Mouse (Mus musculus) neural tube, embryonic 13.5 days (tissue): ENCODE measurements around the gene Amigo2. TPM values are rescaled to one million over a fixed set of nuclear protein-coding genes. Genes with fewer than 3 reads are reported as not detected.

Source experiments
- ATAC-seq: fragments of 200-750 bp; cut with Nextera tagmentation; 2 replicates; pipeline ENCODE4 v1.8.0; 2017; ENCODE audit warnings: low read depth, mild to moderate bottlenecking, moderate TSS enrichment, moderate library complexity
- H3K27ac ChIP-seq: fragments of 300-500 bp; sonication (generic); replicated peaks from 2 replicates; pipeline ENCODE4 v1.5.1; 2015; ENCODE audit warnings: moderate library complexity, mild to moderate bottlenecking, inconsistent platforms
- H3K27me3 ChIP-seq: fragments of 300-500 bp; sonication (generic); 2 replicates; pipeline ENCODE4 v1.6.1; 2015; ENCODE audit warnings: mild to moderate bottlenecking, inconsistent platforms
- H3K36me3 ChIP-seq: fragments of 300-500 bp; sonication (generic); 2 replicates; pipeline ENCODE4 v1.6.1; 2015; ENCODE audit warnings: mild to moderate bottlenecking, inconsistent platforms
- H3K4me1 ChIP-seq: fragments of 300-500 bp; sonication (generic); replicated peaks from 2 replicates; pipeline ENCODE4 v1.6.1; 2015; ENCODE audit warnings: inconsistent platforms
- H3K4me2 ChIP-seq: fragments of 300-500 bp; sonication (generic); 2 replicates; pipeline ENCODE4 v1.6.1; 2015; ENCODE audit warnings: inconsistent platforms, mild to moderate bottlenecking, moderate library complexity
- H3K4me3 ChIP-seq: fragments of 300-500 bp; sonication (generic); 2 replicates; pipeline ENCODE4 v1.5.1; 2015; ENCODE audit warnings: mild to moderate bottlenecking, inconsistent platforms
- H3K9ac ChIP-seq: fragments of 300-500 bp; sonication (generic); 2 replicates; pipeline ENCODE4 v1.6.1; 2015; ENCODE audit warnings: moderate library complexity, mild to moderate bottlenecking, inconsistent platforms
- H3K9me3 ChIP-seq: fragments of 300-500 bp; sonication (generic); 2 replicates; pipeline ENCODE4 v1.6.1; 2016; ENCODE audit warnings: inconsistent platforms
- WGBS: fragments of 180-500 bp; shearing (Covaris S2); methylation state at CpG from one replicate; pipeline ENCODE4 v1.1.7; 2015; 5-methylcytosine and 5-hydroxymethylcytosine counted together
- polyA plus RNA-seq: library from polyadenylated mRNA; unstranded; fragments of >200 nt; fragmentation: Nextera tagmentation; extraction: Ambion mirVana; gene quantifications from 2 replicates; pipeline ENCODE4 v1.2.1, GENCODE M21; 2015

Gene Amigo2
- polyA plus RNA-seq, 1 experiment from 2014 or later: 6.3 TPM

- 78% methylated on average over 11 of the region's 11 CpGs for WGBS
- Histone ChIP-seq H3K27ac (no peak overlapping the region), H3K9ac (no peak overlapping the region), H3K4me1 (no peaks in the 10 kb centered on the region), H3K9me3 (no peaks in the 10 kb centered on the region), H3K36me3 (no peaks in the 10 kb centered on the region), H3K4me3 (no peak overlapping the region), H3K27me3 (no peaks in the 10 kb centered on the region), H3K4me2 (no peak overlapping the region)
- no peak for ATAC-seq
Measured at GRCm38 (mm10) chr15:97259968-97260597, 13.0 kb upstream of the Amigo2 start.

GRCm38 (mm10) chr15:97259300-97259699 lies 12.2 kb upstream of the Amigo2 start:
- no peak overlapping the region for H3K4me3 ChIP-seq
- no peak for ATAC-seq
- WGBS: 89% methylated on average over 8 of the region's 8 CpGs

GRCm38 (mm10) chr15:97258483-97259230 lies 11.6 kb upstream of the Amigo2 start:
- ATAC-seq: no peak
- Histone ChIP-seq H3K4me2 (no peak overlapping the region), H3K9ac (no peak overlapping the region), H3K4me1 (no peaks in the 10 kb centered on the region), H3K27me3 (no peaks in the 10 kb centered on the region), H3K9me3 (no peaks in the 10 kb centered on the region), H3K36me3 (no peaks in the 10 kb centered on the region), H3K27ac (no peak overlapping the region), H3K4me3 (no peak overlapping the region)
- WGBS: 90% methylated on average over 17 of the region's 17 CpGs

More at GRCm38 (mm10) chr15:97259300-97259699, 12.2 kb upstream of the Amigo2 start:
- Histone ChIP-seq H3K36me3 (no peaks in the 10 kb centered on the region), H3K4me2 (no peak overlapping the region), H3K27ac (no peak overlapping the region), H3K9me3 (no peaks in the 10 kb centered on the region), H3K27me3 (no peaks in the 10 kb centered on the region), H3K9ac (no peak overlapping the region), H3K4me1 (no peaks in the 10 kb centered on the region)

- H3K9ac ChIP-seq: no peak overlapping the region
- H3K36me3 ChIP-seq: no peaks in the 10 kb centered on the region
- WGBS: 85% methylated on average over 8 of the region's 8 CpGs
- no peak overlapping the region for H3K4me2 ChIP-seq
- no peaks in the 10 kb centered on the region for H3K9me3 ChIP-seq
- H3K4me1 ChIP-seq: no peaks in the 10 kb centered on the region
- H3K27me3 ChIP-seq: no peaks in the 10 kb centered on the region
- H3K4me3 ChIP-seq: no peak overlapping the region
- no peak for ATAC-seq
- H3K27ac ChIP-seq: no peak overlapping the region
Measured at GRCm38 (mm10) chr15:97257206-97257775, 10.2 kb upstream of the Amigo2 start.

- H3K36me3 ChIP-seq: no peaks in the 10 kb centered on the region
- no peaks in the 10 kb centered on the region for H3K27me3 ChIP-seq
- no peaks in the 10 kb centered on the region for H3K4me1 ChIP-seq
- WGBS: 92% methylated on average over 11 of the region's 11 CpGs
- H3K4me3 ChIP-seq: no peak overlapping the region
- no peak overlapping the region for H3K9ac ChIP-seq
- no peak for ATAC-seq
- H3K27ac ChIP-seq: no peak overlapping the region
- no peaks in the 10 kb centered on the region for H3K9me3 ChIP-seq
- no peak overlapping the region for H3K4me2 ChIP-seq
Measured at GRCm38 (mm10) chr15:97256411-97256810, 9.3 kb upstream of the Amigo2 start.

GRCm38 (mm10) chr15:97255800-97256199 lies 8.7 kb upstream of the Amigo2 start:
- Histone ChIP-seq H3K9ac (no peak overlapping the region), H3K36me3 (no peaks in the 10 kb centered on the region), H3K27me3 (no peaks in the 10 kb centered on the region), H3K4me2 (no peak overlapping the region), H3K9me3 (no peaks in the 10 kb centered on the region), H3K27ac (no peak overlapping the region), H3K4me1 (no peaks in the 10 kb centered on the region), H3K4me3 (no peak overlapping the region)
- no peak for ATAC-seq
- 90% methylated on average over 1 of the region's 3 CpGs for WGBS

GRCm38 (mm10) chr15:97254375-97254774 lies 7.3 kb upstream of the Amigo2 start:
- no peak overlapping the region for H3K9ac ChIP-seq
- H3K27ac ChIP-seq: no peak overlapping the region
- no peaks in the 10 kb centered on the region; the same call in 1 of the 2 replicates for H3K9me3 ChIP-seq
- H3K4me2 ChIP-seq: no peak overlapping the region
- no peaks in the 10 kb centered on the region for H3K27me3 ChIP-seq
- H3K4me3 ChIP-seq: no peak overlapping the region
- no peak for ATAC-seq
- H3K4me1 ChIP-seq: no peaks in the 10 kb centered on the region
- WGBS: 96% methylated on average over 4 of the region's 4 CpGs
- no peaks in the 10 kb centered on the region for H3K36me3 ChIP-seq

- peaks cover 8% of the 10 kb centered on the region for H3K4me1 ChIP-seq
- H3K9me3 ChIP-seq: no peaks in the 10 kb centered on the region; the same call in 1 of the 2 replicates
- H3K27me3 ChIP-seq: no peaks in the 10 kb centered on the region
- H3K4me2 ChIP-seq: no peak overlapping the region
- H3K4me3 ChIP-seq: no peak overlapping the region
- no peak for ATAC-seq
- H3K9ac ChIP-seq: no peak overlapping the region
- WGBS: 87% methylated on average over 8 of the region's 8 CpGs
- H3K36me3 ChIP-seq: no peaks in the 10 kb centered on the region
- H3K27ac ChIP-seq: no peak overlapping the region
Measured at GRCm38 (mm10) chr15:97252493-97253034, 5.5 kb upstream of the Amigo2 start.

- H3K9ac ChIP-seq: no peak overlapping the region
- H3K4me2 ChIP-seq: no peak overlapping the region
- no peak overlapping the region for H3K27ac ChIP-seq
- peaks cover 19% of the 10 kb centered on the region for H3K4me1 ChIP-seq
- no peaks in the 10 kb centered on the region for H3K36me3 ChIP-seq
- no peak overlapping the region for H3K4me3 ChIP-seq
- no peak for ATAC-seq
- 92% methylated on average over 10 of the region's 10 CpGs for WGBS
- H3K9me3 ChIP-seq: no peaks in the 10 kb centered on the region; the same call in 1 of the 2 replicates
- H3K27me3 ChIP-seq: peaks cover 15% of the 10 kb centered on the region
Measured at GRCm38 (mm10) chr15:97249322-97249721, 2.2 kb upstream of the Amigo2 start.

GRCm38 (mm10) chr15:97248296-97248695 lies 1.2 kb upstream of the Amigo2 start:
- no peaks in the 10 kb centered on the region; the same call in 1 of the 2 replicates for H3K9me3 ChIP-seq
- H3K36me3 ChIP-seq: no peaks in the 10 kb centered on the region
- peaks cover 15% of the 10 kb centered on the region for H3K27me3 ChIP-seq
- 63% methylated on average over 8 of the region's 8 CpGs for WGBS
- ATAC-seq: no peak
- H3K9ac ChIP-seq: peak overlapping the region; percentile 91
- H3K4me2 ChIP-seq: peak overlapping the region; percentile 81
- H3K27ac ChIP-seq: no peak overlapping the region
- peak overlapping the region; percentile 80 for H3K4me3 ChIP-seq
- H3K4me1 ChIP-seq: peaks cover 21% of the 10 kb centered on the region

GRCm38 (mm10) chr15:97247791-97248161 lies 689 bp upstream of the Amigo2 start:
- Histone ChIP-seq H3K9ac (peak overlapping the region; percentile 91), H3K4me3 (peak overlapping the region; percentile 80), H3K27me3 (peaks cover 15% of the 10 kb centered on the region), H3K4me2 (peak overlapping the region; percentile 81), H3K36me3 (no peaks in the 10 kb centered on the region), H3K9me3 (no peaks in the 10 kb centered on the region; the same call in 1 of the 2 replicates), H3K27ac (peak overlapping the region; percentile 87), H3K4me1 (peaks cover 22% of the 10 kb centered on the region)
- peak; percentile 32; the same call in 1 of the 2 replicates for ATAC-seq
- 1% methylated on average over 14 of the region's 14 CpGs for WGBS

GRCm38 (mm10) chr15:97246256-97246655 lies 831 bp downstream of the Amigo2 start:
- Histone ChIP-seq H3K9ac (peak overlapping the region; percentile 91), H3K9me3 (no peaks in the 10 kb centered on the region; the same call in 1 of the 2 replicates), H3K4me3 (peak overlapping the region; percentile 80), H3K4me2 (peak overlapping the region; percentile 81), H3K27me3 (peaks cover 15% of the 10 kb centered on the region), H3K36me3 (no peaks in the 10 kb centered on the region), H3K4me1 (peaks cover 22% of the 10 kb centered on the region), H3K27ac (no peak overlapping the region; the same call in 1 of the 2 replicates)
- ATAC-seq: no peak
- WGBS: 25% methylated on average over 14 of the region's 14 CpGs
